Comparison of ENCODE assay signal across 8 mouse cellular contexts in genomic region chr9:107307099-107307872, GRCm38 (mm10). TPM values are rescaled to one million over a fixed set of nuclear protein-coding genes. Genes with fewer than 3 reads are reported as not detected.
DNase-seq lines count a peak whose midpoint lies in the region; ATAC-seq and TF ChIP-seq lines count a peak whose summit lies in the region.

No protein-coding gene starts in this region.

- WGBS in hindbrain, postnatal 0 days: 89% methylated on average over 11 of the region's 11 CpGs
- 88% methylated on average over 11 of the region's 11 CpGs for WGBS in hindbrain, embryonic 10.5 days
- WGBS in embryonic facial prominence, embryonic 13.5 days: 85% methylated on average over 11 of the region's 11 CpGs
- 57% methylated on average over 11 of the region's 11 CpGs for WGBS in liver, postnatal 0 days (ENCODE audit: insufficient replicate concordance)

- no peak overlapping the region for H3K4me2 ChIP-seq in hindbrain, postnatal 0 days (ENCODE audit: low read depth, low read length)
- H3K4me2 ChIP-seq in embryonic facial prominence, embryonic 13.5 days: no peak overlapping the region
- H3K4me2 ChIP-seq in liver, postnatal 0 days (ENCODE audit: low read depth, low read length): peak overlapping the region; percentile 68

- no peak for ATAC-seq in hindbrain, postnatal 0 days
- ATAC-seq in embryonic facial prominence, embryonic 13.5 days (ENCODE audit: insufficient number of reproducible peaks, insufficient read depth, low FRiP score, low TSS enrichment, low read depth): no peak
- ATAC-seq in liver, postnatal 0 days: peak; percentile 87

- DNase-seq in hindbrain, postnatal 0 days (ENCODE audit: low spot score): no peak
- DNase-seq in hindbrain, embryonic 10.5 days (ENCODE audit: low spot score): no peak
- peak; percentile 61 for DNase-seq in kidney, adult 11 months
- peak; percentile 57 for DNase-seq in liver, postnatal 0 days
- DNase-seq in layer of hippocampus, postnatal 36 days: no peak
- DNase-seq in embryo, embryonic 9.5 days (ENCODE audit: extremely low spot score): no peak
- no peak for DNase-seq in frontal cortex, adult 2 months (ENCODE audit: extremely low spot score in 1 of 2, low spot score in 1 of 2)

- H3K9ac ChIP-seq in hindbrain, postnatal 0 days (replicated peaks; ENCODE audit: low read length): 0 out of 2 replicates have a peak overlapping the region, but pooled peaks have one; percentile 17
- no peak overlapping the region for H3K9ac ChIP-seq in embryonic facial prominence, embryonic 13.5 days
- H3K9ac ChIP-seq in liver, postnatal 0 days (replicated peaks): peak overlapping the region; percentile 50

- no peaks in the 10 kb centered on the region for H3K9me3 ChIP-seq in hindbrain, postnatal 0 days (ENCODE audit: low read length)
- H3K9me3 ChIP-seq in hindbrain, embryonic 10.5 days: no peaks in the 10 kb centered on the region
- no peaks in the 10 kb centered on the region for H3K9me3 ChIP-seq in embryonic facial prominence, embryonic 13.5 days
- H3K9me3 ChIP-seq in liver, postnatal 0 days (ENCODE audit: low read length): no peaks in the 10 kb centered on the region

- H3K27me3 ChIP-seq in hindbrain, postnatal 0 days (ENCODE audit: insufficient read depth, low read length): no peaks in the 10 kb centered on the region
- H3K27me3 ChIP-seq in hindbrain, embryonic 10.5 days (ENCODE audit: insufficient read depth, poor library complexity, severe bottlenecking): no peaks in the 10 kb centered on the region
- no peaks in the 10 kb centered on the region for H3K27me3 ChIP-seq in embryonic facial prominence, embryonic 13.5 days
- H3K27me3 ChIP-seq in liver, postnatal 0 days (ENCODE audit: insufficient read depth, low read length): no peaks in the 10 kb centered on the region

- no peak for TF ChIP-seq CTCF in hindbrain, postnatal 0 days (IDR thresholded peaks at IDR 0.05; ENCODE audit: low read depth)
- TF ChIP-seq CTCF in liver, postnatal 0 days (IDR thresholded peaks at IDR 0.05; ENCODE audit: low read depth): no peak; the same call in 1 of the 2 replicates

- no peaks in the 10 kb centered on the region for H3K4me1 ChIP-seq in hindbrain, postnatal 0 days (ENCODE audit: insufficient read depth, low read length)
- peaks cover 19% of the 10 kb centered on the region; the same call in 1 of the 2 replicates for H3K4me1 ChIP-seq in hindbrain, embryonic 10.5 days (replicated peaks)
- H3K4me1 ChIP-seq in embryonic facial prominence, embryonic 13.5 days: peaks cover 23% of the 10 kb centered on the region; the same call in 1 of the 2 replicates
- H3K4me1 ChIP-seq in liver, postnatal 0 days (ENCODE audit: insufficient read depth): peaks cover 65% of the 10 kb centered on the region

- H3K4me3 ChIP-seq in hindbrain, postnatal 0 days (ENCODE audit: low read length): no peak overlapping the region
- no peak overlapping the region for H3K4me3 ChIP-seq in hindbrain, embryonic 10.5 days
- no peak overlapping the region for H3K4me3 ChIP-seq in embryonic facial prominence, embryonic 13.5 days
- peak overlapping the region; percentile 13; the same call in 1 of the 2 replicates for H3K4me3 ChIP-seq in liver, postnatal 0 days (ENCODE audit: low read depth, low read length)

- peak; percentile 32; the same call in 1 of the 2 replicates for TF ChIP-seq EP300 in liver, postnatal 0 days (IDR thresholded peaks at IDR 0.05; ENCODE audit: low read depth)

- no peak overlapping the region; the same call in 1 of the 2 replicates for H3K27ac ChIP-seq in hindbrain, postnatal 0 days
- H3K27ac ChIP-seq in hindbrain, embryonic 10.5 days: no peak overlapping the region
- peak overlapping the region; percentile 33; the same call in 1 of the 2 replicates for H3K27ac ChIP-seq in embryonic facial prominence, embryonic 13.5 days
- peak overlapping the region; percentile 83 for H3K27ac ChIP-seq in liver, postnatal 0 days (ENCODE audit: low read depth)

- H3K36me3 ChIP-seq in hindbrain, postnatal 0 days (ENCODE audit: insufficient read depth, low read length): peaks cover under 1% of the 10 kb centered on the region; the same call in 1 of the 2 replicates
- H3K36me3 ChIP-seq in hindbrain, embryonic 10.5 days: no peaks in the 10 kb centered on the region
- H3K36me3 ChIP-seq in embryonic facial prominence, embryonic 13.5 days: 0 out of 2 replicates have a peak, but pooled peaks cover under 1% of the 10 kb centered on the region
- H3K36me3 ChIP-seq in liver, postnatal 0 days (replicated peaks; ENCODE audit: insufficient read depth, low read length): peaks cover 7% of the 10 kb centered on the region; the same call in 1 of the 2 replicates

RNA-seq across cellular contexts. Expression of gene Cish, which starts 11.5 kb away (rescaled TPM):
- total RNA-seq in hindbrain, postnatal 0 days (2014; rRNA removed): 2.8 and 5.3 TPM in 2 replicates
- polyA plus RNA-seq in hindbrain, postnatal 0 days (2015; fragmentation: Nextera tagmentation; extraction: Ambion mirVana): 8.6 and 8.8 TPM in 2 replicates
- polyA plus RNA-seq in hindbrain, embryonic 10.5 days (2016; fragmentation: Nextera tagmentation; extraction: Ambion mirVana): 8.8 and 9.7 TPM in 2 replicates
- polyA plus RNA-seq in embryonic facial prominence, embryonic 13.5 days (2015; fragmentation: Nextera tagmentation; extraction: Ambion mirVana): 9.3 and 12.4 TPM in 2 replicates
- polyA plus RNA-seq in liver, postnatal 0 days (2015; fragmentation: Nextera tagmentation; extraction: Ambion mirVana): 17.1 and 21.9 TPM in 2 replicates
- total RNA-seq in layer of hippocampus, postnatal 36 days (2021): 1 to 10 TPM; 3.8 to 3.9 TPM
- polyA plus RNA-seq in frontal cortex, adult 2 months (2012; rRNA removed): 5.3 and 7.1 TPM in 2 replicates

RNA-seq across cellular contexts. Expression of gene Mapkapk3, which starts 17.6 kb away (rescaled TPM):
- total RNA-seq in hindbrain, postnatal 0 days (2014; rRNA removed): 3.5 and 3.8 TPM in 2 replicates
- polyA plus RNA-seq in hindbrain, postnatal 0 days (2015; fragmentation: Nextera tagmentation; extraction: Ambion mirVana): 2.6 and 3.0 TPM in 2 replicates
- 4.9 and 5.1 TPM in 2 replicates for polyA plus RNA-seq in hindbrain, embryonic 10.5 days (2016; fragmentation: Nextera tagmentation; extraction: Ambion mirVana)
- 7.6 and 10.7 TPM in 2 replicates for polyA plus RNA-seq in embryonic facial prominence, embryonic 13.5 days (2015; fragmentation: Nextera tagmentation; extraction: Ambion mirVana)
- polyA plus RNA-seq in liver, postnatal 0 days (2015; fragmentation: Nextera tagmentation; extraction: Ambion mirVana): 7.8 and 8.3 TPM in 2 replicates
- 1 to 10 TPM; 1.6 to 2.9 TPM for total RNA-seq in layer of hippocampus, postnatal 36 days (2021)
- polyA plus RNA-seq in frontal cortex, adult 2 months (2012; rRNA removed): 7.0 and 7.6 TPM in 2 replicates

RNA-seq across cellular contexts. Expression of gene Hemk1, which starts 30.9 kb away (rescaled TPM):
- 14.8 and 18.1 TPM in 2 replicates for total RNA-seq in hindbrain, postnatal 0 days (2014; rRNA removed)
- 13.6 and 16.4 TPM in 2 replicates for polyA plus RNA-seq in hindbrain, postnatal 0 days (2015; fragmentation: Nextera tagmentation; extraction: Ambion mirVana)
- polyA plus RNA-seq in hindbrain, embryonic 10.5 days (2016; fragmentation: Nextera tagmentation; extraction: Ambion mirVana): 12.1 and 13.4 TPM in 2 replicates
- 11.4 and 12.1 TPM in 2 replicates for polyA plus RNA-seq in embryonic facial prominence, embryonic 13.5 days (2015; fragmentation: Nextera tagmentation; extraction: Ambion mirVana)
- 2.5 and 3.2 TPM in 2 replicates for polyA plus RNA-seq in liver, postnatal 0 days (2015; fragmentation: Nextera tagmentation; extraction: Ambion mirVana)
- 10 to 100 TPM; 17.2 to 19.5 TPM for total RNA-seq in layer of hippocampus, postnatal 36 days (2021)
- 31.9 and 39.1 TPM in 2 replicates for polyA plus RNA-seq in frontal cortex, adult 2 months (2012; rRNA removed)

RNA-seq across cellular contexts. Expression of gene 6430571L13Rik, which starts 33.1 kb away (rescaled TPM):
- 12.5 and 27.7 TPM in 2 replicates for total RNA-seq in hindbrain, postnatal 0 days (2014; rRNA removed)
- 10.9 and 11.2 TPM in 2 replicates for polyA plus RNA-seq in hindbrain, postnatal 0 days (2015; fragmentation: Nextera tagmentation; extraction: Ambion mirVana)
- 1.4 and 2.6 TPM in 2 replicates for polyA plus RNA-seq in hindbrain, embryonic 10.5 days (2016; fragmentation: Nextera tagmentation; extraction: Ambion mirVana)
- 1.2 and 1.5 TPM in 2 replicates for polyA plus RNA-seq in embryonic facial prominence, embryonic 13.5 days (2015; fragmentation: Nextera tagmentation; extraction: Ambion mirVana)
- 0.14 and 0.22 TPM in 2 replicates for polyA plus RNA-seq in liver, postnatal 0 days (2015; fragmentation: Nextera tagmentation; extraction: Ambion mirVana)
- 1 to 10 TPM; 1.5 to 1.9 TPM for total RNA-seq in layer of hippocampus, postnatal 36 days (2021)
- polyA plus RNA-seq in frontal cortex, adult 2 months (2012; rRNA removed): 26.2 and 26.8 TPM in 2 replicates

Comparison
In these comparisons a context has a peak if more than half of its experiments do, and no peak if none do; other contexts are left out.
1. DNase-seq: peak in kidney, adult 11 months (single experiment) and liver, postnatal 0 days (single experiment); none in hindbrain, postnatal 0 days (single experiment), hindbrain, embryonic 10.5 days (single experiment), layer of hippocampus, postnatal 36 days (0 of 2), embryo, embryonic 9.5 days (single experiment) and frontal cortex, adult 2 months (0 of 2).
2. H3K27ac ChIP-seq: peak in embryonic facial prominence, embryonic 13.5 days (single experiment) and liver, postnatal 0 days (single experiment); none in hindbrain, postnatal 0 days (single experiment) and hindbrain, embryonic 10.5 days (single experiment).